Mouse (Mus musculus): ENCODE measurements around the gene Dtnb.
A peak's percentile ranks its signal among the peaks of the same experiment; 100 is the strongest.
"Not testable (repeated sequence)": the region's sequence is repeated elsewhere in the genome, so short reads cannot be mapped to it uniquely, and the experiment has no call there.

The Dtnb gene

GRCm38 (mm10) chr12:3660985-3661635, 88.9 kb downstream of the Dtnb start:
- peak; percentile 56 for DNase-seq (ENCODE audit: low spot score)

GRCm38 (mm10) chr12:3662660-3663059, 90.5 kb downstream of the Dtnb start:
- DNase-seq (ENCODE audit: low spot score), result no peak

GRCm38 (mm10) chr12:3663386-3663785, 91.2 kb downstream of the Dtnb start:
- DNase-seq (ENCODE audit: low spot score), result no peak

GRCm38 (mm10) chr12:3669971-3670381, 97.8 kb downstream of the Dtnb start:
- DNase-seq (ENCODE audit: low spot score), result no peak

- DNase-seq (ENCODE audit: low spot score), result no peak
Observed at GRCm38 (mm10) chr12:3671117-3671516, 98.9 kb downstream of the Dtnb start.

- DNase-seq (ENCODE audit: low spot score), result no peak
Observed at GRCm38 (mm10) chr12:3672786-3673185, 100.6 kb downstream of the Dtnb start.

- peak; percentile 58 for DNase-seq (ENCODE audit: low spot score)
Observed at GRCm38 (mm10) chr12:3673886-3674285, 101.7 kb downstream of the Dtnb start.

GRCm38 (mm10) chr12:3674913-3675312, 102.7 kb downstream of the Dtnb start:
- DNase-seq (ENCODE audit: low spot score), result no peak

- no peak for DNase-seq (ENCODE audit: low spot score)
Observed at GRCm38 (mm10) chr12:3680721-3681120, 108.5 kb downstream of the Dtnb start.

- no peak for DNase-seq (ENCODE audit: low spot score)
Observed at GRCm38 (mm10) chr12:3683041-3683440, 110.9 kb downstream of the Dtnb start.

GRCm38 (mm10) chr12:3686419-3686940, 114.3 kb downstream of the Dtnb start:
- no peak for DNase-seq (ENCODE audit: low spot score)

- DNase-seq (ENCODE audit: low spot score), result not testable (repeated sequence)
Observed at GRCm38 (mm10) chr12:3690926-3691529, 118.8 kb downstream of the Dtnb start.

- DNase-seq (ENCODE audit: low spot score), result no peak
Observed at GRCm38 (mm10) chr12:3692795-3693392, 120.7 kb downstream of the Dtnb start.

- DNase-seq (ENCODE audit: low spot score), result peak; percentile 81
Observed at GRCm38 (mm10) chr12:3695741-3696501, 123.7 kb downstream of the Dtnb start.

GRCm38 (mm10) chr12:3700503-3700902, 128.3 kb downstream of the Dtnb start:
- no peak for DNase-seq (ENCODE audit: low spot score)

GRCm38 (mm10) chr12:3702903-3703302, 130.7 kb downstream of the Dtnb start:
- DNase-seq (ENCODE audit: low spot score), result no peak

- DNase-seq (ENCODE audit: low spot score), result no peak
Observed at GRCm38 (mm10) chr12:3719151-3719721, 147.1 kb downstream of the Dtnb start.

GRCm38 (mm10) chr12:3720527-3720926, 148.3 kb downstream of the Dtnb start:
- DNase-seq (ENCODE audit: low spot score), result no peak

GRCm38 (mm10) chr12:3723762-3724161, 151.6 kb downstream of the Dtnb start:
- DNase-seq (ENCODE audit: low spot score), result no peak

GRCm38 (mm10) chr12:3724822-3725370, 152.7 kb downstream of the Dtnb start:
- DNase-seq (ENCODE audit: low spot score), result no peak

GRCm38 (mm10) chr12:3729521-3730075, 157.4 kb downstream of the Dtnb start:
- no peak for DNase-seq (ENCODE audit: low spot score)

Data from retina, embryonic 14.5 days (tissue).